Mouse (Mus musculus): Measurements from ENCODE around the gene Tenm3.

The Tenm3 gene

DNA sequence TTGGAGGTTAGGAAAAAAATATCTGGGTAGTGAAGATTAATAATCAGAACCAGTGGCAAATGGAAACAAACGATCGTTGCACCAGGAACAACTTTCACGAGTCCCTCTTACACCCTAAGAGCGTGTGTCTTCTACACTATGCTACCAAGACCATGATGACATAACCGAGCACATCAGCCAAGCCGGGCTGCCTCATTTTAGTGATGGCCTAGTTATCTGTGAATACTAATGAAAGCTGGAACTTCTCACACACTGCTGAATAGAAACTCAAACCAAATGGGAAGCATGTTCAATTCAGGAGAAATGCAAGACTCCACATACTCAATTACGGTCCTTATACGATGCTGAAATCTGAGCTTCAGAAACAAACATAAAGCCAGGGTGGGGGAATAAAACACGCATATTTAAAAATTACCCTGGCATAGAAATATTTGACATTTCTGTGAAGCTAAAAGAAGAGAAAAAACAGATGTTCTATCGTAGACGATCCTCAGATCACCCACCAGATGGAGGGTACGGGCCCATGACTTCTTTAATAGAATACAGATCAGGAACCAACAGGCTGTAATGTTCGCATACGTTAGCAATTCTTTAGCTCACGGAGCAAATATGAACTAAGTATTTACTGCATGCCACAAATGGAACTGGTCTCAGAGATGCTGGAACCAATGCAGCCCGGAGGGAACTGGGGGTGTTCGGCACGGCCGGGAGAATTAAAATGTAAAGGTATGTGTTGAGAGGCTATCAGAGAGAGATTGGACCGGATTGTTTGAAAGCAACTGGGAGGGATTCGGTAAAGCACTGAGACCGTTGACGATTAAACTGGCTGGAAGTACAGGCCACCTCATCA is 393.1 kb downstream of the Tenm3 start:
- no peak for DNase-seq (ENCODE audit: low spot score)

DNA sequence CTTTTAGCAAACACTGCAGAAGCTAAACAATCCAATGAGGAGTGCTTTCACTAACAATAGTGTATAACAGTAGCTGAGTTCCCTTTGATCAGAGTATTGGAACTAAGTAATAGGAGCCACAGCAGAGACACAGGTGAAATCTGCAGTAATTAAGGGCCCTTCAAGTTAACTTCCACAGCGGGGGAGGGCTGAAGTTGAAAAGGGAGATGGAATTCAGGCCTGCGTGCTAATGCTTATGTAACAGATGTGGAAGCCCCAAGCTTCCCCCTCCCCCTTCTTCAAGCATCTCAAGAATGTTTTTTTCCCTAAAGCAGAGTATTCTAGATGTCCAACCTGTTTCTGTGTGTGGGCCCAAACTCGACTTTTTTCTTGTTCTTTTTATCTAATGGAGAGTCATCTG is 394.1 kb downstream of the Tenm3 start:
- DNase-seq (ENCODE audit: low spot score), result no peak

DNA sequence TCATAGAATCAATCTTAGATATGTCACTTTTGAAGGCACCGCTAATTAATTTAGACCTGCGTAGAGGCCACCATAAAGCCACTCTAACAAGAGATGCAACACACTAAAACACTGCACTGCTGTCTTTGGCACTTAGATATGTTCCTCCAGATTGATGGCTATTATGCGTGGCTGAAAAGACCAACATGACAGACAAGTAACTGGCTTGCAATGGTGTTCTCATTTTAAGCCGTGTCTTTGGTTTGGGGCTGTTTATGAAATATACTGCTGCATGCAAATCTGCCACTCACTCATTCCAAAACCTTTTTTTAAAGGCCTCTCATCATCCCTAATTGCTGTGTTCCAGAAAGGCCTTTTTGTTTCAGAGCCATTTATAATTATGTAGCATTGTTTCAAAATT is 398.1 kb downstream of the Tenm3 start:
- no peak for DNase-seq (ENCODE audit: low spot score)

DNA sequence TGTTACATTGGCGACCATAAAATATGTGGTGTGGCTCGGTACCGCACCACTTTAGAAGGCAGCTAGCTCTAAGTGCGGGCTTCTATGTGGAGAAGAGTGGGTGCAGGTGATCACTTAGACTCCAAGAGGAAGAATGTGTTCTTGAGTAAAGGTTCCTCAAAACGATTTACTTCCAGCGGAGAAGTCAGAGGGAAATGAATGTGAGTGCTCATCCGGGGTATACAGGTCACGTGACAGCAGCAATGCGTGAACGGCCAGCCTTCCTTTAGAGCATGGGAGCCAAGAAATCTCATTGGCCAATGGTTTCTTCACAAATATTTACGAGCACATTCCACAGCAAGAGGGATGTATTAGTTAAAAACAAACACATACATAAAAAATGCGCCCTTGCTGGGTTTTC is 404.3 kb downstream of the Tenm3 start:
- no peak for DNase-seq (ENCODE audit: low spot score)

DNA sequence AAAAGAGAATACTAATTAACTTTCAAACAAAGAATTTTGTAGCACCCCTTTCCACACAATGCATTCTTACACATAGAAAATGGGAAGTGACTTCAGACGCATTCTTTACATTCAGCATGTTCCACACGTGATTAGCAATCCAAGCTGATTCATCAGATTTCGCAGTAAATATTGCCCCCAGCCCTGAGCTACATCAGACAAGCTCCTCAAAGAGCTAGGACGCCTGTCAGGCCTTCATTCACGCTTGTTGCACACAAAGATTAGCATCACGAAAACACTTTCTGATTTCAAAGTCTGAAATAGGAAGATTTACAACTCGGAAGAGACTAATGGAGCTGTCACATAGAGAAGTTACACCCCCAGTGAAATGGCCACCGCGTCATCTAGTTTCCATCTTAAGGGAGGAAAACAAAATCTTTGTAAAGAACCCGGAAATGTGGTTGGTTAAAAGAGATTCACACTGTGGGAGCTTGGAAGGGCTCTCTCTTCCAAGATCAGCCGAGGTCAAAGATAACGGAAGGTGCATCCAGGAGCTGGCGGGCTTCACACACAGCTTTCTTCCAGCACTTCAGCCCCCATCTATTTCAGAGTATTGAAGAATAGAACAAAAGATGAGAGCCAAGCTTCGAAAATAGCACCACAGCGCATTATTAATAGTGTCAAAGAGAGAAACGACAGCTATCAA is 406.1 kb downstream of the Tenm3 start:
- DNase-seq (ENCODE audit: low spot score), result no peak

DNA sequence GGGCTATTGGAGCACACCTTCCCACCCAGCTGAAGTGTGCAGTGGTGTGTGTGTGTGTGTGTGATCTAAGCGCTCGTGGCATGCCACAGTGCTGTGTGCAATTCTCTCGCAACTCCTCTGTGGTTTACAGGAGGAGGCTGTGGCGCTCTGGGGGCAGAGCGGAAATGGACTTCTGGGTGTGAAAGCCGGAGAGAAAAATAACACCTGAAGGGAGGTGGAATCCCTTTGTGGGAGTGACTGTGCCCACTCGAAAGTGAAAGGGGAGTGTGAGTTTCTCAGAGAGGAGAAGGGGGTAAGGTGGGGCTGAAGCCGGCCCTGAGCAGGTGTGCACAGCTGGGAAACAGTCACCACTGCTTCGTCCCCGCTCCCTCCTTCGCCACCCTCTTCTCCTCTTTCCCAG is 418.6 kb downstream of the Tenm3 start:
- DNase-seq (ENCODE audit: low spot score), result no peak

DNA sequence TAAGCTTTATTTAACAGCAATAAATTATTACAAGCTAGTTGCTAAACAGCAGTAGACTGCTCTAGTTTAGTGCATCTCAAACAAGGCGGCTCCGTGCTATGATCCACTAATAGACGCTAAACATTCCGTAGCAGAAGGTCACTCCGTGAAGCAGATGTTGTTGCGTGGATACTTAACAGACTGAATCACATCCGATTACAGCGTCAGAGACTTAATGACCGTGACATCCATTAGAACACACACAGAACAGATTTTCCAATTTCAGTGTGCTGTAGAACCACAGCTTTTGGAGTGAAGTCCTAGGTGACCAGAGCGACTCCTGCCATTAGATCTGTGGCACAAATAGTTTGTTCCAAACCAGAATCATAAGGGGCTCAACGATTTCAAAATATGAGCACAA is 426.0 kb downstream of the Tenm3 start:
- DNase-seq (ENCODE audit: low spot score), result no peak

DNA sequence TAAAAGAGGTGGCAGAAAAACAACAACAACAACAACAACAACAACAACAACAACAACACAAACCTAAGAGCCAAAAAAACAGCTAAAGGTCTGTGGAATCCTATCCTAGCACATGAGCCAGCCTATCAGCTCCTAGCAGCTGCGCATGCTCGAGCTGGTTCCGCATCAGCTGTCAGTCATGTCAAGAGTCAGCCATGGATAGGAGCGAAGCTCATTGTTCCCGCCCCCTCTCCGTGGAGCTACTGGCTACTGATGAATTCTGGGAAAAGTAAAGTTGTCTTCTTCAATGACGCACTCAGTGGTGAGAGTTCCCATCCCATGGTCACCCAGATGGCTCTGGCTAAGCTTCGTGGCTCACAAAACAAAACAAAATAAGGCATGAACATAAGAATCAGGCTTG is 432.8 kb downstream of the Tenm3 start:
- no peak for DNase-seq (ENCODE audit: low spot score)

DNA sequence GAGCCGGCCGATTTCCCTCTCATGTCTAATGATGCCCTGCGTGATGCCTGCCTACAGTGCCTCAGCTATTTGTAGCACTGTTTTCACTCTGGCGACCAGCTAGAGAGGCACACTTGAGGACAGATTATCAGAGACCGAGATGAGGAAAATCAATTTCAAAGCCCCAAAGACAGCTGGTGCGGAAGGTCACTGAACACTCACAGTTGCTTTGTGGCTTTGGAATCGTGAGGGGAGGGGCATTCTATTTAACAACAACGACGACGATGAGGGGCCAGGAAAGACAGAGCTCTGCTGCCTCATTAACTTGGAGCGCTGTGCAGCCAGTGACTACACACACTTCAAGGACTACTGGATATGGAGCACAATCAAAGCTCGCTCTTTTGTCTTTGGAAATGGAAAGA is 443.2 kb downstream of the Tenm3 start:
- DNase-seq (ENCODE audit: low spot score), result no peak

DNA sequence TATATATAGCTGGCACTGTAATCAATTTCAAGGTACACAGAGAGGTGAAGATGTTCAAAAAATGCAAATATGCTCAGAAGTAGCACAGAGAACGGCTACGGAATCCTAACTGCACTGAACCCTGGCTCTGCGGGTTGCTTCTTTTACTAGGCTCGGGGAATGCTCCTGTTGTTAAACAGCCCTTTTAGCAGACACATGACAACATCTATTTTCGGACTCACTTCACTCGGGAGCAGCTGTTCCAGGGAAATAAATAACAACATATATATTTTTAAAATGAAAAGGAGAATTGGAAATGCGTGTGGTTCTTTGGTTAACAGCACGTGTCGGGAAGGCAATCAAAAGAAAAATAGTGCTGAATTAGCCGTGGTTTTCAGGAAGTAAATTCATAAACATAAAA is 457.9 kb downstream of the Tenm3 start:
- DNase-seq (ENCODE audit: low spot score), result no peak

DNA sequence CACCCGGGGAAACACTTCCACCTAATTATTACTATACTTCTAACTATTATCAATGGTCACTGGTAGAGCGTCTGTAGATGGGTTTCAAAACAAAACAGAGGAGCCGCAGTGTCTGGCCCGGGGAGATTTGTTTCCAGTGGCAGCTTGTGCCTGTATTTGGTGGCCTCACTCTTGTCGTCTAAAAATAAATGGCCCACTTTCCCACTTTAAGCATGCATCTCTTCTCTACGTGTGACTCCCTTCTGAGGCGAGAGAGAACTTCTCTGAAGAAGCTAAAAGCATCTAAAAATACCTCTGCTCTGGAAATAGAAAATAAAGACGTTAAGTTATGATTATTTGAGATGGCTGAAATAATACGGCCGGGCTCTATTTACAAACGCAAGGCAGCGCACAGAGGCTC is 463.7 kb downstream of the Tenm3 start:
- DNase-seq (ENCODE audit: low spot score), result no peak

DNA sequence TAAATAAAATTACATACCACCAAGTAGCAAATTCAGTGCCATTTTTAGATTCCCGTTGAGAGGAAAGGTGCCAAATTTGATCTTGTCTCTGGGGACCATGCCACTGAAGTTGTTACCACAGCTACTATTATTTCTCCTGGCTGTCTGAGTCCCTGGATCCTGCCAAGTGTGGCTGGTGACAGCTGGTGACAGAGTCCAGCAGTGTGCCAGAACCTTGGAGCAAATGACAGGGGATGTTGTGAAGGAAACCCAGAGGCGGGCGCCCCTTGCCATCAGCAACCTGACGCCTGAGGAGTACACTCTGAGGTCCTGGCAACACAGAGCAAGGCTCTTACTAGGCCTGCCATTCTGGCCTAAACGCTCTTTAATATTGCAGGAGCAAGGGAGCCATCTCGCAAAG is 467.0 kb downstream of the Tenm3 start:
- DNase-seq (ENCODE audit: low spot score), result no peak

DNA sequence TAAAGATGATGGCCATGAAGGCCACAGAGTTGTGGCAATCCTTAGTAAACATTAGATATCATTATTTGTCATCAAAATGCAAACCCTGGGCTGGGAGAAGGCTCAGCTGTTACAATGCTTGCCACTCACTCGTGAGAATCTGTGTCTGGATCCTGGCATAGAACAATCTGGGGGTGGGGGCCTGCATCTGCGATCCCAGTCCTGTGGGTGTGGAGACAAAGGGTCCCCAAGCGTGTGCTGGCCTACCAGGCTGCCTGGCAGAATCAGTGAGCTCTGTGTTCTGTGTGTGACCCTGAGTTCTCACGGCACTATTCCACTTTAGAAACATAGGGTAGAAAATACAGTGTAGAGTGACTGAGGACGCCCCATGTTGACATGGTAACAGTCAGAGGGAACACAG is 468.6 kb downstream of the Tenm3 start:
- DNase-seq (ENCODE audit: low spot score), result no peak

DNA sequence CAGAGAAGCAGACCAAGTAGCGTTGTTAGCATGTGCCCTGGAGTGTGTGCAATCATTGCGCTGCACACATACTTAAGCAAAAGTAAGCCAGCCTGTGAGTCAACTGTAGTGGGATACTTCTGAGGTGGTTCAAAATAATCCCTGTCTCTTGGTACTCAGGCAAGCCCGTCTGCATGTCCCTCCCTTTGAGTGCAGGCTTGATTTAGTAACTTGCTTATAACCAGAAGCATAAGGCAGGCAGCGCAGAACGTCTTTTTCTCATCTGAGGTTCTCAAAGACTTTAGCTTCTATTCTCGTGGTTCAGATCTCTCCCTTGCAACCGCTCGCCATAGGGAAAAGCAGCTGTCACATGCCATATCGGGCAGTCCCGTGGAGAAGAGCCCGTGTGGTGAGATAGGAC is 470.3 kb downstream of the Tenm3 start:
- DNase-seq (ENCODE audit: low spot score), result no peak

DNA sequence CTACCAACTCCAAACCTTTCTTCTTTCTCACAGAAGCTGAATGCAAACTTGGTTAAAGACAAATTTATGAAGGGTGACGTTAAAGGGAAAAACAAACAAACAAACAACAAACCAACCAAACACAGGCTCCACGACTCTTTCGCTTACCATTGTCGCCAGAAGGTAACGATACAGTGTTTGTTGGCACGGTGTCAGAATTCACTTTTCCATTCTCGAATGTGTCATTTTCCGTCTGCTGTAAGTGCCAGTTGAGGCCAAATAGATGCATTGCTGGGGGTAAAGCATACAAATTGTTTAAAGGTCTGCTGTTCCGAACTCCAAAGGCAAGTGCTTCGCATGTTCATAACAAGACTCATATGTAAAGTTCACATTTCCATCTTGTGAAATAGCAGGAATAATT is 476.6 kb downstream of the Tenm3 start:
- no peak for DNase-seq (ENCODE audit: low spot score)

DNA sequence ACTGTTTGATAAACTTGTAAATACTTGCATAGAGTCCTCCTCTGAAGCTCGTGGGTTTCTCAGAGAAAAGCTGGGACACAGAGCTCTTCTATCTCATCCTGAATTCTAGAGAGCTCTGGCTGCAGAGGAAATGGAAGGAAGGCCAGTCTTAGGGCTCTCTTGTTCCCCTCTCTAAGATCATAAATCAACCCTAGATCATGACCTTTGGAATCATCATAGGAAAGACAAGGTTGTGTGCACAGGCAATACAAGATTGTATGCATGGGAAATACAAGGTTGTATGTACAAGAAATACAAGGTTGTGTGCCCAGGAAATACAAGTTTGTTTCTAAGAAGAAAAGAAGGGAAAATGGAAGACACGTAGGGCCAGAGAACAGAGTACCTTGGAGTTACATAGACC is 486.9 kb downstream of the Tenm3 start:
- no peak for DNase-seq (ENCODE audit: low spot score)

DNA sequence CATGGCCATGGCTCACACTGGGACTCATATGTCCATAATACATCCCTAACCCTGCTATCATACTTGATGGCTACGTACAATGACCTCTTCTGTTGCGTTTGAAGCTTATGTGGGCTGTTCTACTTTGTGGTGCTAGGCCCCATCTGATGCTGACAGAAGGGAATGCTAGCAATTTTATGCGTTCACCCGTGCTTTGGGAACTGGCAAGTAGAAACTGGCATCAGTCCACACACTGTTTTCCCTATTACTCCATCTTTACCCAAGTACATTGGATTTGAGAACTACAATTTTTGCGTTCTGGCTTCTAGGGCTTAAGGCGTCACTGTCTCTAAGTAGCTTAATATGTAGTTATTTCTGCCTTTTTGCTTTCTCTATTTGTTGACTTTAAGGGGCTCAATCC is 490.3 kb downstream of the Tenm3 start:
- DNase-seq (ENCODE audit: low spot score), result no peak

DNA sequence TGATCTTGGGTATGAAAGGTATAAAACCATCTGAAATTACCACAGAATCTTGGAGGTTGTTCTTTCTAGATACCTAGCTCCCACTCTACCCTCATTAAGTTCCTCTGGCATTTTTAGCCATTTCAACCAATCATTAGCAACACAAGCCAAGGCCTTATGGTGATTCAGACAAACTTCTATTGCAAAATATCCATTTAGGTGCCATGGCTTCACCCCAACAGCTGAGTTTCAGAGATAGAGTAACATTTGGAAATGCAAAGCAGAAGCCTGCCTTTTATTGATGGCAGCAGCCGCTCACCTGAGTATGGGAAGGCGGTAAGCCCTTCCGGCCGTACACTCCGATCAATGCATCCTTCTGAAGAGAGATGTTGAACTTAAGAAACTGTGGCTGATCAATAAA is 494.9 kb downstream of the Tenm3 start:
- DNase-seq (ENCODE audit: low spot score), result no peak

DNA sequence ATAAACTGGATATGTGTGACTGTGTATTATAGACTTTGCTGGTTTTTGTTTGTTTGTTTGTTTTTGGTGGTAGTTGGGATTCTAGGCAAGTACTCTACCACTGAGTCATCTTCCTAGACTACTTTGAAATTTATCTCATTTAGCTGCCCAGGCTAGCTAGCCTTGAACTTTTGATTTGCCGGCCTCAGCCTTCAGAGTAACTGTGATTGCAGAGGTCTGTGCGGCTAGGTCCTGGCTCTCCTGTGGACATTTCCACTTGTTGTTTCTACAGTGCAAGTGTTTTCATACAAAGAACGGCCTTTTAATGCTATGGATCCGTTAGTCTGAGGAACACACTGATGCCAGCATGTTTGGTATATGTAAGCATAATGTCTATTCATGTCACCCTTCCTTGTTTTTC is 495.4 kb downstream of the Tenm3 start:
- DNase-seq (ENCODE audit: low spot score), result no peak

DNA sequence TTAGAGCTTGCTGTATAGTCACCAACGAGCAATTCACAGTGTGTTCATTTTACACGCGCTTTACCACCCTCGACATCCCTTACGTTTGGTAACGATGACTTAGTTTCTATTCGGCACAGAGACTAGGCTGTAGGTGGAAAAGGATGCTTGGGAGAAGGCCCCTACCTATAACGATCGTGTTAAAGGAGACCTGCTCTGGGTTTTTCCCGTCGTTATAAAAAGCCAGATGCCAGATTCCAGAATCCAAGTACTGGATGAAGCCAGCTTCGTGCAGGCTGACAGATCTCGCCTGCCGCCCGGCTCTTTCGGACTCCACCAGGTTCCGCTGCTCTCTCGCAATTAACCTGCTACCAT is 500.7 kb downstream of the Tenm3 start:
- DNase-seq (ENCODE audit: low spot score), result no peak

DNA sequence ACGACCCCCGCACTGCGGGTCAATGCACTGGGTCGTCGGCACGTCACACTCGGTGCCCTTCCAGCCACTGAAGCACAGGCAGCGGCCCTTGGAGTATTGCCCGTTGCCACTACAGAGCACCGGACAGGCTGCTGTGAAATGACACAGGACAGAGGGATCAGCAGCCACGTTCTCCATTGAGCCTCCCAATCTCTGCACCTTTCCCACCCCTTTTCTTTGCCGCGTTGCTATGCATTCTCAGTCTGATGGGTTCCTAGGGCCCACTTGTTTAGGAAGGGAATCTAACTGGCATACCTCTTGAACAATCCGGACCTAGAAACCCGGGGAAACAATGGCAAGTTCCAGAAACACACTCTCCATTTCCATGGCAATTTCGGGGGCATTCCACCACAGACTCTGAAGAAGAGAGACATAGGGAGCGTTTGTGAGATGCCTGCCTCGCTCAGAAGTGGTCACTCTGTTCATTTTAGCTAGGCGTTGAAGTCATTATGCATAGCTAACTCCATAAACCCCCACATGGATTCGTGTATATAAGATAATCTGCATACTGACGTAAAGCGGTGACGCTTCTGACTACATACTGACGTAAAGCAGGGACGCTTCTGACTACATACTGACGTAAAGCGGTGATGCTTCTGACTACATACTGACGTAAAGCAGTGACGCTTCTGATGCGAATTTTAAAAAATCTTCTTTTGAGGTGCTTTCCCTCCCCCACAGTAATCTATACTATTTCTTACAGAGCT is 501.3 kb downstream of the Tenm3 start:
- no peak for DNase-seq (ENCODE audit: low spot score)

DNA sequence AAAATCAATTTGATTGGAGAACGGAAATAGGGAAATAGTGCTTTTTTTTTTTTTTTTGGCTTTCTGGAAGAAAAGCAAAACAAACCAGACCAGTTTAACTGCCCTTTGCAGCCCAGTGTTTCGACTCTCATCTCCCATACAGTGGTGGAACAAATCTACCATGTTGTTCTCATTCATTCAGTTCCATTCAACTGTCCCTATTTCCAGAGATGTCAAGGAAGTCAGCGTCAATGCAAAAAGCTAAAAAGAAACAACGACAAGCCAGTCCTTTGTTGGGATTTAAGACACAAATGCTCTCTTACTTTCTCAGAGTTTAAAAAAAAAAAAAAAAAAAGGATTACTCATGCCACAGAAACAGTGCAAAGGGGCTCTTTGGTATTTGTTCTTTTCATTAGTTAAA is 502.1 kb downstream of the Tenm3 start:
- no peak for DNase-seq (ENCODE audit: low spot score)

DNA sequence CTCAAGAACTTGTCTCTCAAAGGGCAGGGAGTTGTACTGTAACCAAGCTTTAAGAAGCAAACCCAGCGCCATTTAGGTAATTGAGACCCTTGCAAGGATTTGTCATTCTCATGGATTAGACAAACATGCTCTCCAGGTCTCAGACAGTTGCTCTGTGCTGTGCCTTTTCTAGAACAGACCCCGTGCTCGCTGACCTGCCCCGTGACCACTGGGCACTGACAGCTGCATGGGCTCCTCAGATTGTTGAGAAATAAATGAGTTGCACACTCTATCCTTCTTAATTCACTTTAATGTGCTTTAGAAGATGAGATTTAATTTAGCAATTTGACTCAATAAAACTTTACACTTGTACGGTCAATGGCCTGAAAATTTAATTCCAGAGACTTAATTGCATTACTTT is 502.5 kb downstream of the Tenm3 start:
- no peak for DNase-seq (ENCODE audit: low spot score)

All from c-Kit-positive CD71-positive TER-119-positive erythroid progenitor cells, embryonic 14.5 days (primary cell).